Mouse (Mus musculus): ENCODE measurements at regions not wholly inside any gene's neighbourhood (a gene's known extent, or its start where the extent isn't known, plus 50 kb on each side); places are given as distances from the start of the nearest gene placed in this dataset.

- peak; percentile 74 for ATAC-seq (replicated peaks; ENCODE audit: low read depth, poor library complexity, severe bottlenecking)
Measured at GRCm38 (mm10) chr10:67430805-67431204, 104.5 kb upstream of the Egr2 start.

GRCm38 (mm10) chr10:67439042-67439635, 96.1 kb upstream of the Egr2 start:
- ATAC-seq (replicated peaks; ENCODE audit: low read depth, poor library complexity, severe bottlenecking) = peak; percentile 45; the same call in 1 of the 2 replicates

- no peak for ATAC-seq (replicated peaks; ENCODE audit: low read depth, poor library complexity, severe bottlenecking)
Measured at GRCm38 (mm10) chr10:67439844-67440243, 95.4 kb upstream of the Egr2 start.

GRCm38 (mm10) chr10:67441243-67441642, 94.0 kb upstream of the Egr2 start:
- ATAC-seq (replicated peaks; ENCODE audit: low read depth, poor library complexity, severe bottlenecking) = peak; percentile 47; the same call in 1 of the 2 replicates

GRCm38 (mm10) chr10:67448875-67449274, 86.4 kb upstream of the Egr2 start:
- ATAC-seq (replicated peaks; ENCODE audit: low read depth, poor library complexity, severe bottlenecking) = no peak

- ATAC-seq (replicated peaks; ENCODE audit: low read depth, poor library complexity, severe bottlenecking) = no peak
Measured at GRCm38 (mm10) chr10:67454149-67454548, 81.1 kb upstream of the Egr2 start.

- no peak for ATAC-seq (replicated peaks; ENCODE audit: low read depth, poor library complexity, severe bottlenecking)
Measured at GRCm38 (mm10) chr10:67458447-67459272, 76.6 kb upstream of the Egr2 start.

GRCm38 (mm10) chr10:67461321-67461720, 74.0 kb upstream of the Egr2 start:
- ATAC-seq (replicated peaks; ENCODE audit: low read depth, poor library complexity, severe bottlenecking) = no peak

GRCm38 (mm10) chr10:67461862-67462261, 73.4 kb upstream of the Egr2 start:
- no peak for ATAC-seq (replicated peaks; ENCODE audit: low read depth, poor library complexity, severe bottlenecking)

- no peak for ATAC-seq (replicated peaks; ENCODE audit: low read depth, poor library complexity, severe bottlenecking)
Measured at GRCm38 (mm10) chr10:67468724-67469123, 66.6 kb upstream of the Egr2 start.

- ATAC-seq (replicated peaks; ENCODE audit: low read depth, poor library complexity, severe bottlenecking) = no peak
Measured at GRCm38 (mm10) chr10:67473016-67473415, 62.3 kb upstream of the Egr2 start.

GRCm38 (mm10) chr10:67474336-67474735, 60.9 kb upstream of the Egr2 start:
- no peak for ATAC-seq (replicated peaks; ENCODE audit: low read depth, poor library complexity, severe bottlenecking)

GRCm38 (mm10) chr10:67482268-67482667, 53.0 kb upstream of the Egr2 start:
- no peak for ATAC-seq (replicated peaks; ENCODE audit: low read depth, poor library complexity, severe bottlenecking)

- no peak for ATAC-seq (replicated peaks; ENCODE audit: low read depth, poor library complexity, severe bottlenecking)
Measured at GRCm38 (mm10) chr10:67483371-67483770, 51.9 kb upstream of the Egr2 start.

- no peak for ATAC-seq (replicated peaks; ENCODE audit: low read depth, poor library complexity, severe bottlenecking)
Measured at GRCm38 (mm10) chr10:67484091-67484745, 51.1 kb upstream of the Egr2 start.

All from common myeloid progenitor, adult 5-6 weeks (primary cell).